In the genomic region with DNA sequence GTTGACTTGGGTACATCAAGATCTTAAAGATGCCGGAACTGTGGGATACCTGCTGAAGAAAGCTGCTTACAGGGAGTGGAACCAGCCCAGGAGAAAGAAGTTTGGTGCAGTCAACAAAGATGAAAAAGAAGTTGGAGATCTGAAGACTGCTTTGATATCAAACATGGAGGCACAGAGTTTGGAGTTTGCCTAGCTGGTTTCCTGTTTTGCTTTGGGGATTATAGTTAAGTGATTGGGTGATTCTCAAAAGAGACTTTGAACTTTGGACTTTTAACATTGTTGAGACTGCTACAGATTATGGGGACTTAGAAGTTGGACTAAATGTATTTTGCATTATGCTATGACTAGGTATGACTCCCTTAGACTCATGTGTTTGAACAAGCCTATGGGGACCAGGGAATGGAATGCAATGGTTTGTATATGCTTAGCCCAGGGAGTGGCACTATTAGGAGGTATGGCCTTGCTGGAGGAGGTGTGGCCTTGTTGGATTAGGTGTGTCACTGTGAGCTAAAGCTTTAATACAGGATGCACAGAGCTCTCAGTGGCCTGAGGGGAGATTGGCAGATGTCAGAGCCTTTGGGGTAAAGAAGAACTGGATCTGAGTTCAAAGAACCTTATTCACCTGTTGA, we compare ENCODE assay signal across 30 mouse cellular contexts. TPM values are rescaled to one million over a fixed set of nuclear protein-coding genes. Genes with fewer than 3 reads are reported as not detected.
A peak's percentile ranks its signal among the peaks of the same experiment; 100 is the strongest.
DNase-seq lines count a peak whose midpoint lies in the region; ATAC-seq and TF ChIP-seq lines count a peak whose summit lies in the region.
"Had no signal": no experiment of that assay in that cellular context is flagged by ENCODE, and none has a peak within 500 bp of the region (broad histone marks: within the 10 kb centered on the region; RNA-seq: fewer than 3 reads in every experiment).

No protein-coding gene starts in this region.

- ATAC-seq in stomach, embryonic 16.5 days (ENCODE audit: insufficient read depth, low FRiP score) = peak; percentile 76
- ATAC-seq: forebrain, embryonic 15.5 days; hindbrain, postnatal 0 days; Patski had no signal

- 92% methylated on average over 1 of the region's 1 CpGs for WGBS in stomach, embryonic 16.5 days

- H3K27ac ChIP-seq in stomach, embryonic 16.5 days (ENCODE audit: low read length) = 0 out of 2 replicates have a peak overlapping the region, but pooled peaks have one; percentile 6
- no peak overlapping the region for H3K27ac ChIP-seq in left cerebral cortex, adult 2 months
- H3K27ac ChIP-seq: embryonic facial prominence, embryonic 15.5 days; forebrain, embryonic 15.5 days; heart, adult 2 months; heart, embryonic 15.5 days; hindbrain, embryonic 13.5 days; hindbrain, postnatal 0 days had no signal

- no peak overlapping the region for H3K9ac ChIP-seq in stomach, embryonic 16.5 days (ENCODE audit: low read length)
- H3K9ac ChIP-seq: embryonic facial prominence, embryonic 15.5 days; forebrain, embryonic 15.5 days; heart, embryonic 15.5 days; hindbrain, embryonic 13.5 days had no signal

- H3K36me3 ChIP-seq in stomach, embryonic 16.5 days (ENCODE audit: control insufficient read depth, insufficient read depth, low read length) = peaks cover 17% of the 10 kb centered on the region
- H3K36me3 ChIP-seq: forebrain, embryonic 15.5 days had no signal

- H3K4me3 ChIP-seq in stomach, embryonic 16.5 days (replicated peaks; ENCODE audit: low read length) = no peak overlapping the region
- H3K4me3 ChIP-seq in left cerebral cortex, adult 2 months = no peak overlapping the region
- H3K4me3 ChIP-seq: embryonic facial prominence, embryonic 15.5 days; erythroblast, embryonic 14.5 days; forebrain, embryonic 10.5 days; forebrain, embryonic 15.5 days; heart, adult 2 months; heart, embryonic 15.5 days; hindbrain, embryonic 13.5 days had no signal

- TF ChIP-seq CTCF in left cerebral cortex, adult 2 months (IDR thresholded peaks at IDR 0.05) = no peak

- H3K27me3 ChIP-seq in stomach, embryonic 16.5 days (ENCODE audit: control insufficient read depth, insufficient read depth, low read length) = no peaks in the 10 kb centered on the region
- H3K27me3 ChIP-seq: CH12.LX; embryonic facial prominence, embryonic 15.5 days; forebrain, embryonic 15.5 days; heart, embryonic 15.5 days; hindbrain, embryonic 13.5 days; Patski had no signal

- intact Hi-C loops in left cerebral cortex, adult 2 months (cut with DNase I) = no loop called here

- H3K4me1 ChIP-seq in stomach, embryonic 16.5 days (ENCODE audit: control insufficient read depth, insufficient read depth, low read length) = no peaks in the 10 kb centered on the region
- H3K4me1 ChIP-seq: embryonic facial prominence, embryonic 15.5 days; forebrain, embryonic 15.5 days; hindbrain, embryonic 13.5 days had no signal

- peaks cover 8% of the 10 kb centered on the region; the same call in 1 of the 2 replicates for H3K9me3 ChIP-seq in stomach, embryonic 16.5 days (replicated peaks; ENCODE audit: control insufficient read depth, low read length)
- H3K9me3 ChIP-seq: embryonic facial prominence, embryonic 15.5 days; forebrain, embryonic 15.5 days; hindbrain, embryonic 13.5 days had no signal

- no peak overlapping the region for H3K4me2 ChIP-seq in stomach, embryonic 16.5 days (ENCODE audit: low read depth, low read length)
- H3K4me2 ChIP-seq: embryonic facial prominence, embryonic 15.5 days; forebrain, embryonic 15.5 days; heart, embryonic 11.5 days; heart, embryonic 15.5 days; hindbrain, embryonic 13.5 days had no signal

- DNase-seq in thymus, postnatal 0 days (ENCODE audit: low spot score) = peak; percentile 19
- no peak for DNase-seq in thymus, postnatal 10 days (ENCODE audit: low spot score in 2 of 2)
- DNase-seq in ZHBTc4 (ENCODE audit: low read depth, low spot score) = peak; percentile 14
- DNase-seq in spleen, postnatal 14 days (ENCODE audit: low spot score in 2 of 2) = no peak
- DNase-seq in left cerebral cortex, adult 2 months (ENCODE audit: extremely low spot score in 1 of 2, low spot score in 2 of 2) = no peak
- DNase-seq: adrenal gland, postnatal 10 days; cerebellum, adult 11 months; cerebellum, adult 8-10 months; cerebellum, postnatal 14 days; embryo, embryonic 11 days; heart, adult 2 months; heart, postnatal 14 days had no signal

RNA-seq across cellular contexts. Expression of gene 4930402F06Rik, which starts 26.9 kb away (rescaled TPM):
- not detected in 2 replicates for polyA plus RNA-seq in thymus, postnatal 0 days (2015; fragmentation: Nextera tagmentation; extraction: Ambion mirVana)
- not detected in 2 replicates for polyA plus RNA-seq in stomach, embryonic 16.5 days (2015; fragmentation: Nextera tagmentation; extraction: Ambion mirVana)
- total RNA-seq in left cerebral cortex, adult 2 months (2021) = not detected
- total RNA-seq: adrenal gland, postnatal 10 days; adrenal gland, postnatal 4 days; CH12.LX; common myeloid progenitor, adult 5-6 weeks; gastrocnemius, adult 8-10 months; heart, adult 2 months; heart, postnatal 14 days; hematopoietic stem cell, adult 5-6 weeks; hindbrain, postnatal 0 days had no signal
- polyA plus RNA-seq: brain, embryonic 14.5 days; embryonic facial prominence, embryonic 11.5 days; embryonic facial prominence, embryonic 15.5 days; erythroblast, embryonic 14.5 days; forebrain, embryonic 10.5 days; forebrain, embryonic 15.5 days; gonadal fat pad, adult 2 months; heart, adult 2 months; heart, embryonic 11.5 days; heart, embryonic 15.5 days; hindbrain, embryonic 13.5 days; hindbrain, postnatal 0 days; Patski had no signal

RNA-seq across cellular contexts. Expression of gene Ggta1, which starts 39.2 kb away (rescaled TPM):
- polyA plus RNA-seq in thymus, postnatal 0 days (2015; fragmentation: Nextera tagmentation; extraction: Ambion mirVana) = 26.2 and 27.3 TPM in 2 replicates
- polyA plus RNA-seq in stomach, embryonic 16.5 days (2015; fragmentation: Nextera tagmentation; extraction: Ambion mirVana) = 28.1 and 28.9 TPM in 2 replicates
- 1 to 10 TPM; 2.6 to 4.0 TPM for total RNA-seq in left cerebral cortex, adult 2 months (2021)

RNA-seq across cellular contexts. Expression of gene 4930568D16Rik, which starts 56.3 kb away (rescaled TPM):
- 0.13 and 0.18 TPM in 2 replicates for polyA plus RNA-seq in thymus, postnatal 0 days (2015; fragmentation: Nextera tagmentation; extraction: Ambion mirVana)
- not detected in 2 replicates for polyA plus RNA-seq in stomach, embryonic 16.5 days (2015; fragmentation: Nextera tagmentation; extraction: Ambion mirVana)
- total RNA-seq in left cerebral cortex, adult 2 months (2021) = not detected
- total RNA-seq: adrenal gland, postnatal 10 days; adrenal gland, postnatal 4 days; CH12.LX; common myeloid progenitor, adult 5-6 weeks; gastrocnemius, adult 8-10 months; heart, adult 2 months; heart, postnatal 14 days; hematopoietic stem cell, adult 5-6 weeks; hindbrain, postnatal 0 days had no signal
- polyA plus RNA-seq: brain, embryonic 14.5 days; embryonic facial prominence, embryonic 11.5 days; embryonic facial prominence, embryonic 15.5 days; erythroblast, embryonic 14.5 days; forebrain, embryonic 10.5 days; forebrain, embryonic 15.5 days; gonadal fat pad, adult 2 months; heart, adult 2 months; heart, embryonic 11.5 days; heart, embryonic 15.5 days; hindbrain, embryonic 13.5 days; hindbrain, postnatal 0 days; Patski had no signal

Comparison
In these comparisons a context has a peak if more than half of its experiments do, and no peak if none do; other contexts are left out.
1. DNase-seq: peak in thymus, postnatal 0 days (single experiment) and ZHBTc4 (single experiment); none in thymus, postnatal 10 days (0 of 2), spleen, postnatal 14 days (0 of 2) and left cerebral cortex, adult 2 months (0 of 2).